In genomic region chr15:100113343-100114275, GRCm38 (mm10) we compare ENCODE assay signal across 10 mouse cellular contexts.
DNase-seq lines count a peak whose midpoint lies in the region; ATAC-seq lines count a peak whose summit lies in the region.
"Had no signal": no experiment of that assay in that cellular context is flagged by ENCODE, and none has a peak within 500 bp of the region (broad histone marks: within the 10 kb centered on the region; RNA-seq: fewer than 3 reads in every experiment).

No protein-coding gene starts in this region.

- peaks cover 38% of the 10 kb centered on the region for H3K4me1 ChIP-seq in forebrain, embryonic 10.5 days
- H3K4me1 ChIP-seq in forebrain, embryonic 13.5 days, result peaks cover 28% of the 10 kb centered on the region
- H3K4me1 ChIP-seq in midbrain, embryonic 10.5 days, result peaks cover 30% of the 10 kb centered on the region
- H3K4me1 ChIP-seq in midbrain, embryonic 15.5 days, result peaks cover 11% of the 10 kb centered on the region; the same call in 1 of the 2 replicates
- peaks cover 31% of the 10 kb centered on the region for H3K4me1 ChIP-seq in liver, embryonic 15.5 days (replicated peaks)

- H3K4me3 ChIP-seq in forebrain, embryonic 10.5 days, result peak overlapping the region; percentile 1; the same call in 1 of the 2 replicates
- H3K4me3 ChIP-seq in forebrain, embryonic 13.5 days, result no peak overlapping the region
- H3K4me3 ChIP-seq in midbrain, embryonic 10.5 days, result no peak overlapping the region
- H3K4me3 ChIP-seq in midbrain, embryonic 15.5 days, result no peak overlapping the region
- H3K4me3 ChIP-seq in liver, embryonic 15.5 days (replicated peaks), result no peak overlapping the region
- H3K4me3 ChIP-seq: lung, embryonic 15.5 days had no signal

- intact Hi-C loops in left cerebral cortex, postnatal 25 days (cut with DNase I), result no loop called here

- no peak overlapping the region for H3K9ac ChIP-seq in forebrain, embryonic 13.5 days
- H3K9ac ChIP-seq in midbrain, embryonic 15.5 days, result no peak overlapping the region
- H3K9ac ChIP-seq in liver, embryonic 15.5 days, result no peak overlapping the region
- H3K9ac ChIP-seq: lung, embryonic 15.5 days had no signal

- H3K9me3 ChIP-seq in forebrain, embryonic 10.5 days, result no peaks in the 10 kb centered on the region
- no peaks in the 10 kb centered on the region for H3K9me3 ChIP-seq in forebrain, embryonic 13.5 days (replicated peaks)
- H3K9me3 ChIP-seq in midbrain, embryonic 10.5 days (replicated peaks), result no peaks in the 10 kb centered on the region
- H3K9me3 ChIP-seq in midbrain, embryonic 15.5 days, result no peaks in the 10 kb centered on the region
- H3K9me3 ChIP-seq in liver, embryonic 15.5 days (replicated peaks), result no peaks in the 10 kb centered on the region
- H3K9me3 ChIP-seq: lung, embryonic 15.5 days had no signal

- peak; percentile 32 for DNase-seq in forebrain, embryonic 10.5 days (ENCODE audit: extremely low spot score, low spot score)
- peak; percentile 33 for DNase-seq in midbrain, embryonic 10.5 days (ENCODE audit: low spot score)
- no peak for DNase-seq in left cerebral cortex, postnatal 25 days (ENCODE audit: low spot score in 2 of 2)
- DNase-seq in thymus, postnatal 36 days, result no peak
- DNase-seq in layer of hippocampus, postnatal 36 days, result no peak
- DNase-seq: cerebellum, adult 18-20 months had no signal

- no peak for ATAC-seq in forebrain, embryonic 13.5 days
- ATAC-seq in midbrain, embryonic 15.5 days (replicated peaks), result no peak
- ATAC-seq in liver, embryonic 15.5 days (ENCODE audit: insufficient read depth), result peak; percentile 57

- no peaks in the 10 kb centered on the region for H3K27me3 ChIP-seq in forebrain, embryonic 10.5 days (ENCODE audit: poor library complexity, severe bottlenecking)
- H3K27me3 ChIP-seq in forebrain, embryonic 13.5 days, result no peaks in the 10 kb centered on the region
- H3K27me3 ChIP-seq in midbrain, embryonic 10.5 days (ENCODE audit: low read depth, poor library complexity, severe bottlenecking), result peaks cover 10% of the 10 kb centered on the region; the same call in 1 of the 2 replicates
- no peaks in the 10 kb centered on the region for H3K27me3 ChIP-seq in midbrain, embryonic 15.5 days (replicated peaks)
- H3K27me3 ChIP-seq in liver, embryonic 15.5 days, result no peaks in the 10 kb centered on the region
- H3K27me3 ChIP-seq: lung, embryonic 15.5 days had no signal

- H3K27ac ChIP-seq in forebrain, embryonic 10.5 days, result peak overlapping the region; percentile 67
- no peak overlapping the region for H3K27ac ChIP-seq in forebrain, embryonic 13.5 days
- H3K27ac ChIP-seq in midbrain, embryonic 10.5 days (replicated peaks), result no peak overlapping the region
- H3K27ac ChIP-seq in midbrain, embryonic 15.5 days, result no peak overlapping the region
- peak overlapping the region; percentile 74 for H3K27ac ChIP-seq in liver, embryonic 15.5 days (replicated peaks)
- H3K27ac ChIP-seq: lung, embryonic 15.5 days had no signal

- H3K4me2 ChIP-seq in forebrain, embryonic 13.5 days, result no peak overlapping the region
- no peak overlapping the region for H3K4me2 ChIP-seq in midbrain, embryonic 15.5 days
- no peak overlapping the region for H3K4me2 ChIP-seq in liver, embryonic 15.5 days
- H3K4me2 ChIP-seq: lung, embryonic 15.5 days had no signal

- WGBS in forebrain, embryonic 10.5 days, result 48% methylated on average over 10 of the region's 10 CpGs
- WGBS in forebrain, embryonic 13.5 days, result 25% methylated on average over 10 of the region's 10 CpGs
- 58% methylated on average over 10 of the region's 10 CpGs for WGBS in midbrain, embryonic 10.5 days
- 44% methylated on average over 10 of the region's 10 CpGs for WGBS in midbrain, embryonic 15.5 days
- 37% methylated on average over 10 of the region's 10 CpGs for WGBS in liver, embryonic 15.5 days (ENCODE audit: insufficient replicate concordance)

- peaks cover 30% of the 10 kb centered on the region for H3K36me3 ChIP-seq in forebrain, embryonic 10.5 days (replicated peaks)
- peaks cover 24% of the 10 kb centered on the region for H3K36me3 ChIP-seq in forebrain, embryonic 13.5 days (ENCODE audit: poor library complexity, severe bottlenecking)
- peaks cover 29% of the 10 kb centered on the region for H3K36me3 ChIP-seq in midbrain, embryonic 10.5 days
- H3K36me3 ChIP-seq in midbrain, embryonic 15.5 days (replicated peaks), result peaks cover 3% of the 10 kb centered on the region; the same call in 1 of the 2 replicates
- no peaks in the 10 kb centered on the region for H3K36me3 ChIP-seq in liver, embryonic 15.5 days (replicated peaks)

Comparison
In these comparisons a context has a peak if more than half of its experiments do, and no peak if none do; other contexts are left out.
1. H3K27ac ChIP-seq: peak in forebrain, embryonic 10.5 days (single experiment) and liver, embryonic 15.5 days (single experiment); none in forebrain, embryonic 13.5 days (single experiment), midbrain, embryonic 10.5 days (single experiment) and midbrain, embryonic 15.5 days (single experiment).
2. DNase-seq: peak in forebrain, embryonic 10.5 days (single experiment) and midbrain, embryonic 10.5 days (single experiment); none in left cerebral cortex, postnatal 25 days (0 of 2), thymus, postnatal 36 days (0 of 2) and layer of hippocampus, postnatal 36 days (0 of 2).